In the genomic region with DNA sequence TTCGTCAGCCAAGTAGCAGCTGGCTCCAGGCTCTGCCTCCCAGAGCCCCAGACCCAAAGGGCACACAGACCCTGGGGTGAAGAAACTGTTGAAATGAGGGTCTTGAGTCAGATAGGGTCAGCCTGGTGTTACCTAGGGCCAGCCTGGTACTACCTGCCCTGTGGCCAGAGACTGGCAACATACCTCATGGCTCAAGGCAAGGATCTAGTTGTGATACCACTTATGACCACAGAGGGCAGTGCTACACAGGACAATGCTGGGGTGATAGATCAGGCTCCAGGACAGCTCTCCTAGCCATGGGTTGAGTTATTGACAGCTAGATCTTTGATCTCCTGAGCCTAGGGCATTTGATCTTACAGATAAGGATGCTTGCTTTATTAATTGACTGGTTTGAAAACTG, we compare ENCODE assay signal across 9 mouse cellular contexts. TPM values are rescaled to one million over a fixed set of nuclear protein-coding genes. Genes with fewer than 3 reads are reported as not detected.
DNase-seq lines count a peak whose midpoint lies in the region; ATAC-seq lines count a peak whose summit lies in the region.
"Had no signal": no experiment of that assay in that cellular context is flagged by ENCODE, and none has a peak within 500 bp of the region (broad histone marks: within the 10 kb centered on the region; RNA-seq: fewer than 3 reads in every experiment).

No protein-coding gene starts in this region.

- peak; percentile 70 for ATAC-seq in granulocyte monocyte progenitor cell, adult 5-6 weeks (replicated peaks; ENCODE audit: poor library complexity, severe bottlenecking)
- ATAC-seq: Patski had no signal

- peak; percentile 56 to 66 for DNase-seq in cerebellum, adult 18-20 months
- no peak for DNase-seq in cerebellum, adult 11-12 months
- peak; percentile 68 for DNase-seq in ES-CJ7 (ENCODE audit: low read depth, low spot score)
- peak; percentile 81 to 86 for DNase-seq in cerebellum, postnatal 14 days
- DNase-seq in kidney, postnatal 36 days, result peak; percentile 65 to 82
- peak; percentile 42 to 60 for DNase-seq in lung, adult 18-20 months
- DNase-seq in retina, postnatal 1 day, result peak; percentile 79

RNA-seq across cellular contexts. Expression of gene Rmi2, which starts 44.6 kb away (rescaled TPM):
- 10.5 and 13.9 TPM in 2 replicates for total RNA-seq in granulocyte monocyte progenitor cell, adult 5-6 weeks (2014; fragmentation: Nextera tagmentation)
- 5.4 and 5.5 TPM in 2 replicates for total RNA-seq in granulocyte monocyte progenitor cell, adult 5-6 weeks (2017)
